Mouse (Mus musculus): ENCODE results near the gene Eppin. TPM values are rescaled to one million over a fixed set of nuclear protein-coding genes. Genes with fewer than 3 reads are reported as not detected.

Gene Eppin
- polyA plus RNA-seq (2017; shearing (Covaris generic)), result not detected

GRCm38 (mm10) chr2:164593494-164593893, at the start of gene Eppin:
Gene Eppin (minus strand): TSS chr2:164593594.

GRCm38 (mm10) chr2:164638696-164639095, 45.3 kb upstream of the Eppin start, which contains the start of gene Wfdc16:
Gene Wfdc16 (minus strand): TSS chr2:164638796.

GRCm38 (mm10) chr2:164613471-164613870, 20.1 kb upstream of the Eppin start, which contains the start of the genes Wfdc6b and Wfdc8:
Gene Wfdc6b (plus strand): TSS chr2:164613522.
Gene Wfdc8 (minus strand): TSS chr2:164613626.

GRCm38 (mm10) chr2:164585025-164585725, 8.2 kb downstream of the Eppin start, which contains the start of gene Wfdc6a:
Gene Wfdc6a (minus strand): TSS chr2:164585447.

GRCm38 (mm10) chr2:164573359-164573758, 20.0 kb downstream of the Eppin start, which contains the start of gene Spint3:
Gene Spint3 (minus strand): TSS chr2:164573459.

GRCm38 (mm10) chr2:164562391-164563188, 30.8 kb downstream of the Eppin start, which contains the start of gene Wfdc2:
Gene Wfdc2 (plus strand): TSS chr2:164562413.

Other genes with a start within 250 kb of the Eppin start
- gene Slpi, start 204.5 kb downstream of the Eppin start, polyA plus RNA-seq (2017; shearing (Covaris generic)), result 9.6 TPM
- not detected for gene Rbpjl, start 190.5 kb downstream of the Eppin start, polyA plus RNA-seq (2017; shearing (Covaris generic))
- gene Matn4, start 188.4 kb downstream of the Eppin start, polyA plus RNA-seq (2017; shearing (Covaris generic)), result not detected
- gene Sdc4, start 149.7 kb downstream of the Eppin start, polyA plus RNA-seq (2017; shearing (Covaris generic)), result 0.32 TPM
- gene Sys1, start 136.6 kb downstream of the Eppin start, polyA plus RNA-seq (2017; shearing (Covaris generic)), result 101 TPM
- gene Gm20458, start 132.6 kb downstream of the Eppin start, polyA plus RNA-seq (2017; shearing (Covaris generic)), result 5.4 TPM
- gene Trp53tg5, start 119.9 kb downstream of the Eppin start, polyA plus RNA-seq (2017; shearing (Covaris generic)), result not detected
- gene Dbndd2, start 107.5 kb downstream of the Eppin start, polyA plus RNA-seq (2017; shearing (Covaris generic)), result 0.53 TPM
- gene Pigt, start 96.1 kb downstream of the Eppin start, polyA plus RNA-seq (2017; shearing (Covaris generic)), result 16.2 TPM
- not detected for gene Wfdc2, start 31.2 kb downstream of the Eppin start, polyA plus RNA-seq (2017; shearing (Covaris generic))
- not detected for gene Spint3, start 20.1 kb downstream of the Eppin start, polyA plus RNA-seq (2017; shearing (Covaris generic))
- gene Wfdc6a, start 8.1 kb downstream of the Eppin start, polyA plus RNA-seq (2017; shearing (Covaris generic)), result not detected
- gene Wfdc6b, start 19.9 kb upstream of the Eppin start, polyA plus RNA-seq (2017; shearing (Covaris generic)), result not detected
- gene Wfdc8, start 20.0 kb upstream of the Eppin start, polyA plus RNA-seq (2017; shearing (Covaris generic)), result not detected
- gene Wfdc16, start 45.2 kb upstream of the Eppin start, polyA plus RNA-seq (2017; shearing (Covaris generic)), result not detected
- gene Wfdc10, start 62.5 kb upstream of the Eppin start, polyA plus RNA-seq (2017; shearing (Covaris generic)), result not detected
- not detected for gene Wfdc9, start 63.0 kb upstream of the Eppin start, polyA plus RNA-seq (2017; shearing (Covaris generic))
- gene Wfdc11, start 80.5 kb upstream of the Eppin start, polyA plus RNA-seq (2017; shearing (Covaris generic)), result not detected
- not detected for gene Wfdc13, start 91.5 kb upstream of the Eppin start, polyA plus RNA-seq (2017; shearing (Covaris generic))
- not detected for gene Spint4, start 104.9 kb upstream of the Eppin start, polyA plus RNA-seq (2017; shearing (Covaris generic))
- not detected for gene Spint5, start 121.7 kb upstream of the Eppin start, polyA plus RNA-seq (2017; shearing (Covaris generic))
- not detected for gene Wfdc3, start 152.3 kb upstream of the Eppin start, polyA plus RNA-seq (2017; shearing (Covaris generic))
- gene Dnttip1, start 152.4 kb upstream of the Eppin start, polyA plus RNA-seq (2017; shearing (Covaris generic)), result 68.5 TPM
- 0.45 TPM for gene Ube2c, start 176.3 kb upstream of the Eppin start, polyA plus RNA-seq (2017; shearing (Covaris generic))
- gene Tnnc2, start 186.4 kb upstream of the Eppin start, polyA plus RNA-seq (2017; shearing (Covaris generic)), result not detected
- gene Snx21, start 192.2 kb upstream of the Eppin start, polyA plus RNA-seq (2017; shearing (Covaris generic)), result 5.0 TPM
- 24.1 TPM for gene Acot8, start 211.3 kb upstream of the Eppin start, polyA plus RNA-seq (2017; shearing (Covaris generic))
- gene Zswim3, start 211.5 kb upstream of the Eppin start, polyA plus RNA-seq (2017; shearing (Covaris generic)), result 2.2 TPM
- 21.6 TPM for gene Zswim1, start 229.1 kb upstream of the Eppin start, polyA plus RNA-seq (2017; shearing (Covaris generic))
- not detected for gene Spata25, start 234.9 kb upstream of the Eppin start, polyA plus RNA-seq (2017; shearing (Covaris generic))
- 109 TPM for gene Ctsa, start 239.3 kb upstream of the Eppin start, polyA plus RNA-seq (2017; shearing (Covaris generic))
- gene Neurl2, start 239.9 kb upstream of the Eppin start, polyA plus RNA-seq (2017; shearing (Covaris generic)), result 1.9 TPM